Mouse (Mus musculus): ENCODE results near the gene Ntrk2. TPM values are rescaled to one million over a fixed set of nuclear protein-coding genes. Genes with fewer than 3 reads are reported as not detected.

Ntrk2 gene
- 196 and 208 TPM in 2 replicates for polyA plus RNA-seq (2012; rRNA removed)

DNA sequence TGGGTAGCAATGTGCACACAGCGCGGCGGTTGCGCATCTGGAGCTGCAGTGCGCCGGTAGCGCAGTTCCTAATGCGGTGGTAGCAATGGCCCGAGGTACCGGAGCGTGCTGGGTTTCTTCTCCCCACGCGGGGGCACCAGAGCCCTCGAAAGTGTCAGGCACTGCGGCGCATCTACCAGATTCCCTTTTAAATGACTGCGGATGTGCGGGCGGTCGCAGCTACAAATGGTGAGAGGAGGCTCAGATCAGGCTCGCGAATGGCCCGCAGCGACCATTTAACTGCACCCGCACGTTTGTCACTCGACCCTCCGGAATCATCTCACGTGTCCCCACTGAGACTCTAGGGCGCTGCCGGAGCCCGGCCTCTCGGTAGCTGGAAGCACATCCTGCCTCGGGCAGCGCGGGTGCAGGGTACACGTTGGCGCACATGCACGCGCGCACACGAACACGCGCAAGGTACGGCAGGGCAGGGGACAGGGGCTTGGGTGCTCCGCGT, at the start of gene Ntrk2:
Ntrk2 (plus strand) TSS at position 173 of the 496 bp plus-strand sequence.
- peak; percentile 87 to 97 for DNase-seq (ENCODE audit: extremely low spot score in 1 of 2, low spot score in 1 of 2)

DNA sequence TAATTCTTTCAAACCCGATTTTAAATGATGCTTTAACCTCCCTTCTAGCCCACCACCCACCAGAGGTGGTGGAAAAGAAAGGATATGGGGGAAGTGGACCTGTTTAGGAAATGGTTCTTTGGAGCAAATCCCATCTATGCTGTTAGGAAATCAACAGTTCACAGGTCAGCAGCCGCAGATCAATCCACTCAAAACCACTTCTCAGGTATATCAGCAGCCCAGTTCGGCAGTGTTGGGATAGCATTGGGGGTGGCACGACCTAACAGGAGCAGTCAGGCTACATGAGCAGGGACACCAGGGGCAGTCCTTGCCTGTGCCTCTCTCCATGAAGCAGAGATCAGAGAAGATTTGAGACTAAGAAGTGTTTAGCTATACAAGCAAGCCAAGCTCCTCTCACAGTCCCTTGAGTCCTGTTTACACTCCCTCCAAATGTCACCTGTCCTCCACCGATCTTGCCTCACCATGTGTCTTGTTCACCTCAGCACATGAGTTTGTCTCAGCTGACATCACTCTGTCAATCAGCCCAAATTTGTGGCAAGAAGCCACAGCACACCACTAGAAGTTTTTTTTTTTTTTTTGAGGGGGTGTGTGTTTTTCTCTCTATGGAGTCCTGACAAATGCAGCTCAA, 45.3 kb upstream of the Ntrk2 start:
- DNase-seq (ENCODE audit: extremely low spot score in 1 of 2, low spot score in 1 of 2): no peak

DNA sequence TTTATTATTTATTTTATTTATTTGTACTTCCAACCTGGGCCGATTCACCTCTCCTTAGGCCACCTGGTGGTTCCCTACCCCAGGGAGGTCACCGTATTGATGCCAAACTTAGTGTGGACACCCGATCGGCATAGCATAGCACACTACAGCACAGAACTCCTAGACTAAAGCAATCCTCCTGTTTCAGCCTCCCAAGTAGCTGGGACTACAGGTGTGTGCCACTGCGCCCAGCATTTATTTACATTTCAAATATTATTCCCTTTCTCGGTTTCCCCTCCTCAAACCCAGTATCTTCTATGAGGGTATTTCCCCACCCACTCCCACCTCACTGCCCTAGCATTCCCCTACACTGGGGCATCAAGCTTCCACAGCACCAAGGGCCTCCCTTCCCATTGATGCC, 38.1 kb upstream of the Ntrk2 start:
- DNase-seq (ENCODE audit: extremely low spot score in 1 of 2, low spot score in 1 of 2): no peak

DNA sequence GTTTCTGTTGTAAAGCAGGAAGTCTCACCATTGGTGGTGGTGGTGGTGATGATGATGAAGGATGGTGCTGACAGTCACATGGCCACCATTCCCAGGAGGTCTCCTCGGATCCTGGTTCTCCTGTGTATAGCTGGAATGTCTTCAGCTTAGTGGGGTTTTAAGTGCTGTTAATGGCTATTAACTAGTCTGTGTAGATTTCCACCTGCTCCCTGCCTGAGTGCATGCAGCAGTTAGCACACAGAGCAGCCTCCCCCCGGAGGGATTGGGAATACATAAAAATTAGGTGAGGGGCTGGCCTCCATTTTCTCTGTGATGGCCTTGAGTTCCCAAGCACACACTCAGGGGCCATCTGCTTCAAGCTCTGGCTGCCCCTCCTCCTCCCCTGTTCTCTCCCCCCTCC, 36.9 kb upstream of the Ntrk2 start:
- DNase-seq (ENCODE audit: extremely low spot score in 1 of 2, low spot score in 1 of 2): no peak

GRCm38 (mm10) chr13:58779261-58779660, 27.1 kb upstream of the Ntrk2 start:
- DNase-seq (ENCODE audit: extremely low spot score in 1 of 2, low spot score in 1 of 2): no peak

- DNase-seq (ENCODE audit: extremely low spot score in 1 of 2, low spot score in 1 of 2): no peak
Observed at GRCm38 (mm10) chr13:58786476-58786875, 19.9 kb upstream of the Ntrk2 start.

GRCm38 (mm10) chr13:58790741-58791140, 15.6 kb upstream of the Ntrk2 start:
- DNase-seq (ENCODE audit: extremely low spot score in 1 of 2, low spot score in 1 of 2): no peak

DNA sequence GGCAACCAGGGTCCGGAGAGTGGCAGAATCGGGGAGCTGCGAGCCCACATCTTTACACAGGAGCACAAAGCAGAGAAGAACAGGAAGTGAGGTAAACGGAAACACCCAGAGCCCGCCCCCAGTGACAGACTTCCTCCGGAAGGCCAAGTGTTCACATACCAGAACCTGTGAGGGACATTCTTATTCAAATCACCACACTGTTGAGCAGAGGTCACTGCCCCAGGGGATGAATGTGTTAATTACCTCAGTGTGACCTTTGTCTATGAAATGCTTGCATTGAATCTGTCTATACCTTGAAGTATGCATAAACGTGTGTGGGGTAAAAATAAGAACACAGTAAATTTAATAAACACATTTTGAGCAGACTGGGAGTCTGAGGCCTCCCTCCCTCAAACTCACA, 9.0 kb upstream of the Ntrk2 start:
- DNase-seq (ENCODE audit: extremely low spot score in 1 of 2, low spot score in 1 of 2): no peak

DNA sequence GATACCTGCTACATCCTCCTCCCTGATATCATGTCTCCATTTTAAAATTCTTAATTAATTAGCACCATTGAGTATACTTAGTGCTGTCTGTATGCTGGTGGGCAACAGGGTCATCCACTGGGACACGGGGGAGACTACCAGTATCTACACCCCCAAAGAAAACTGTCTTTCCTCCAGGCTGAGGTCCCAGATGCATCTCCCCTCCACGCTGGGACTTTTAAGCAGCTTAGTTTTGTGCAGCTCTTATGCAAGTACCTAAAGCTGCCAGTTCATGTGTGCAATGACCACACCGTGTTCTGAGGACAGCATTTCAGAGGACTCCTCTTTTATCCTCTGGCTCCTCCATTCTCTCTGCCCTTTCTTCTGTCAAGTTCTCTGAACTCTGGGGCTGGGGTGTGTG, 5.1 kb upstream of the Ntrk2 start:
- no peak for DNase-seq (ENCODE audit: extremely low spot score in 1 of 2, low spot score in 1 of 2)

DNA sequence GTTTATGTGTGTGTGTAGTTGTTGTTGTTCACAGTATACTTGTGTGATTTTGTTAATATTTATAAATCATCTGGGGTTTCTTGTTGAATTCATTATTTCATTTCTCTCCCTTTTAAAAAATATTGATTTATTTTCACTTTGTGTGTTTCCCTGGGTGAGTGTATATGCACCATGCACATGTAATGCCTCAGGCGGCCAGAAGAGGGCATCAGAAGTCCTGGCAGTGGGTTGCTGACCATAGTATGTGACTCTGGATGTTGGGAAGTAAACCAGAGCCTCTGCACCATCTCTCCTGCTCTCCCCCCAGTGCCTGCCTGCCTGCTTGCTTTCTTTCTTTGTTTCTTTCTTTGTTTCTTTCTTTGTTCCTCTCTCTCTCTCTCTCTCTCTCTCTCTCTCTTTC, 2.5 kb upstream of the Ntrk2 start:
- no peak for DNase-seq (ENCODE audit: extremely low spot score in 1 of 2, low spot score in 1 of 2)

GRCm38 (mm10) chr13:58805833-58806232, 536 bp upstream of the Ntrk2 start:
- no peak for DNase-seq (ENCODE audit: extremely low spot score in 1 of 2, low spot score in 1 of 2)

DNA sequence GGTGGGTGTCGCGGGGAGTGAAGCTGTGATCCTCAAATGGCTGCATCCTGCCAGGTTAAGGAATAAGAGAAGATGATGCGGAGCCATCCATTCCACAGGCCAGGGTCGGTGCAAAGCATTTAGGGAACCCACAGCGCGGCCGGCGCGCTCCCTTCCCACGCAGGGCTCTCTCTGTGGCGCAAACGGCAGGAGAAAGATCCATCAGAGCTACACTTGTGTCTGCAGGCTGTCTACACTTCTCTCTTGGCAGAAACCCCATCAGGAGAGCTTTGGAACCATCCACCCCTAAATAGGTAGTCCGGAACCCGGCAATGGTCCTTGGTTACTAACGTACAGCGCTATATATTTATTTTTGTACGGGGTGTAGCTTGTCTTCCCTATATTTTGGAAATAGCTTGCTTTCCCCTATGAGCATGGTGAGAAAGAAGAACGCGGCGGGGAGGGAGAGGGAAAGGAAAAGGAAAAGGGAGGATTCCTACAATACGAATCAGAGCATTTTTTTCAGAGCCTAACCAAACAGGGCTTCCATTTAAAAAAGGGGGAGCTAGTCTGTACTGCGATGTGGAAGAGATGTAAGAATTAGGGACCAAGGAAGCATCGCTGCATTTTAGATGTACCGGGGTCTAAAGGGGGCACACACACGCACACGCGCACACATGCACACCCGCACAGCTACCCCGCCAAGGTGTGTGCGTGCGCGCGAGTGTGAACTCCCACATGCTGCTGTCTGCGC, 693 bp downstream of the Ntrk2 start:
- DNase-seq (ENCODE audit: extremely low spot score in 1 of 2, low spot score in 1 of 2): peak; percentile 56 to 67

GRCm38 (mm10) chr13:58807629-58808363, 1.4 kb downstream of the Ntrk2 start:
- DNase-seq (ENCODE audit: extremely low spot score in 1 of 2, low spot score in 1 of 2): peak; percentile 91 to 94

- DNase-seq (ENCODE audit: extremely low spot score in 1 of 2, low spot score in 1 of 2): peak; percentile 38 to 67
Observed at GRCm38 (mm10) chr13:58808381-58808821, 2.0 kb downstream of the Ntrk2 start.

DNA sequence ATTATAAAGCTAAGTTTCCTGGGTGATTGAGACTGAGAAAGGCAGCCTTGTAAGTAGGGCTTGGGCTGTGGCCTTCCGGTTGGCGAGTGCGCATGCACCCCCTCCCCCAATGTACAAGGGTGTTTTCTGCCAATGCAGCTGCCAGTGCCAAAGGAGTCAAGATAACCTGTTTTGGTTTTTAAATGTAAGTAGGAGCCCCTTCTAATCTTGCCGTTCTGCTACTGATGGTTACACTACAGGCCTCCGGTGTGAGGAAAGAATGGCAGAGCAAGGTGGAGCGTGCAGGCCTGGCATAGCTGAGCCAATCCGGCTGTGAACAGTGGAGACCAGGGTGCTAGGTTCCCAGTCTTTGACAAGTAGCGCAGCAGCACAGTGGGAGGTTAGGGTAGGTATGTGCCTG, 3.6 kb downstream of the Ntrk2 start:
- peak; percentile 52 to 80 for DNase-seq (ENCODE audit: extremely low spot score in 1 of 2, low spot score in 1 of 2)

DNA sequence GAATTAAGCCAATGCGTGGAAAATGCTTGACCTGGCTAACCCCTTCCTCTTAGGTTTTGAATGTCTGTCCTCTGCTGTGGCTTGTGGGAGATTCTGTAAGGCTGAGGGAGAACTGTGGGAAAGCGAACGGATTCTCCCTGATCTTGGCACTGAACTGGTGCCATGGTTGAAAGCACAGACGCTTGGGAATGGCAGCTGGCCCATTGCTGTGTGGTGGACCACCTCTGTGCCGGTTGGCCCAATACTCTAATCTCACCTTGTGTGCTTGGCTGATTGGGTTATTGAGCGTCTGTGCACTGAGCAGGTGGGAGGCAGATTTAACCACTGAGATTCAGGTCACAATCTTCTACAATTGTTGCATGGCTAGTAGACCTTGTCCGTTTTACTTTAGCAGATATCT, 18.4 kb downstream of the Ntrk2 start:
- no peak for DNase-seq (ENCODE audit: extremely low spot score in 1 of 2, low spot score in 1 of 2)

- DNase-seq (ENCODE audit: extremely low spot score in 1 of 2, low spot score in 1 of 2): no peak
Observed at GRCm38 (mm10) chr13:58826356-58827197, 20.2 kb downstream of the Ntrk2 start.

GRCm38 (mm10) chr13:58831999-58832398, 25.6 kb downstream of the Ntrk2 start:
- DNase-seq (ENCODE audit: extremely low spot score in 1 of 2, low spot score in 1 of 2): no peak

DNA sequence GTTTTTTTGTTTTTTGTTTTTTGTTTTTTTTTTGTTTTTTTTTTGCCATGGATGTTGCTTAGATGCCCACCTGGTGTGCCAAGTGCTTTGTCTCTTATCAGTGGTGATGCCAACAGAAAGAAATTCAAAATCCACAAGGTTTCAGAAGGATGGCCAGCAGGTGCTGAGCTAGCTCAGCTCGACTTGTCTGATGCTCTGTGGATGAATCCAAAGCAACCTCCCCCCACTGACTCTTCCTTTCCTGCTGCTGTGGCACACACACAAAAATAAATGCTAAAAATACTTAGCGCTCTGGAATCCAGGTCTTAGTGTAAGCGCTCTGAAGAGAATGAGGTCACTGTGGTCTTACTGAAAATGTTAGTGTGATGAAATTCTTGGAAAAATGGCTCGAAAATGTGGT, 28.4 kb downstream of the Ntrk2 start:
- DNase-seq (ENCODE audit: extremely low spot score in 1 of 2, low spot score in 1 of 2): no peak

- no peak for DNase-seq (ENCODE audit: extremely low spot score in 1 of 2, low spot score in 1 of 2)
Observed at GRCm38 (mm10) chr13:58836891-58837290, 30.5 kb downstream of the Ntrk2 start.

All from frontal cortex, adult 2 months (tissue).